Mouse (Mus musculus) MEL (cell line): ENCODE measurements around the gene Pla2g3. TPM values are rescaled to one million over a fixed set of nuclear protein-coding genes. Genes with fewer than 3 reads are reported as not detected.

Source experiments
- DNase-seq: peaks from one replicate; pipeline ENCODE4 v3.0.0; 2011; ENCODE audit warnings: low read depth, low spot score
- H3K27ac ChIP-seq: 2 replicates; pipeline ENCODE4 v1.5.1; 2012; ENCODE audit warnings: low read depth, mild to moderate bottlenecking, control low read depth, low read length, moderate library complexity; ENCODE audit not compliant: control insufficient read depth
- H3K27me3 ChIP-seq, 2 experiments: fragments of 150-350 bp in 1 of 2; sonication (generic) in 1 of 2; 2 replicates each; pipeline ENCODE4 v1.6.1; 2012; ENCODE audit warnings: low read length in 2 of 2, mild to moderate bottlenecking in 2 of 2, improper control_type of control experiment in 1 of 2, moderate library complexity in 1 of 2; ENCODE audit not compliant: insufficient read depth in 2 of 2, control insufficient read depth in 1 of 2
- H3K36me3 ChIP-seq, 2 experiments: 2 replicates each; pipeline ENCODE4 v1.6.1; 2012 to 2014; ENCODE audit warnings: low read length in 2 of 2, improper control_type of control experiment in 1 of 2, inconsistent platforms in 1 of 2, mild to moderate bottlenecking in 1 of 2; ENCODE audit not compliant: insufficient read depth in 2 of 2, control insufficient read depth in 1 of 2
- H3K4me1 ChIP-seq, 2 experiments: fragments of 150-350 bp in 1 of 2; sonication (generic) in 1 of 2; 2 replicates each; pipeline ENCODE4 v1.6.1; 2012; ENCODE audit warnings: low read length in 2 of 2, improper control_type of control experiment in 1 of 2, mild to moderate bottlenecking in 1 of 2; ENCODE audit not compliant: insufficient read depth in 2 of 2, control insufficient read depth in 1 of 2
- H3K4me3 ChIP-seq, 2 experiments: fragments of 150-350 bp in 1 of 2; sonication (generic) in 1 of 2; 2 replicates each; pipeline ENCODE4 v1.5.1; 2012; ENCODE audit warnings: low read depth in 2 of 2, low read length in 2 of 2, mild to moderate bottlenecking in 2 of 2, moderate library complexity in 2 of 2, control low read depth in 1 of 2, improper control_type of control experiment in 1 of 2; ENCODE audit not compliant: control insufficient read depth in 1 of 2, insufficient read depth in 1 of 2
- H3K79me2 ChIP-seq: 2 replicates; pipeline ENCODE4 v1.6.1; 2012; ENCODE audit warnings: mild to moderate bottlenecking, low read length, moderate library complexity; ENCODE audit not compliant: control insufficient read depth, poor library complexity, insufficient read depth
- H3K9ac ChIP-seq: 2 replicates; pipeline ENCODE4 v1.6.1; 2012; ENCODE audit warnings: low read depth, mild to moderate bottlenecking, control low read depth, low read length, moderate library complexity; ENCODE audit not compliant: control insufficient read depth, poor library complexity, severe bottlenecking
- H3K9me3 ChIP-seq: fragments of 150-350 bp; sonication (generic); replicated peaks from 2 replicates; pipeline ENCODE4 v1.6.1; 2012; ENCODE audit warnings: mild to moderate bottlenecking, low read length, improper control_type of control experiment, moderate library complexity; ENCODE audit not compliant: insufficient read depth
- BHLHE40 ChIP-seq: IDR thresholded peaks from 2 replicates; pipeline ENCODE4 v1.6.1; 2012; ENCODE audit warnings: low read depth, mild to moderate bottlenecking, inconsistent platforms, low read length, improper control_type of control experiment, borderline replicate concordance
- CHD2 ChIP-seq: IDR thresholded peaks from 2 replicates; pipeline ENCODE4 v1.6.1; 2011; ENCODE audit warnings: low read length, improper control_type of control experiment
- ELF1 ChIP-seq: IDR thresholded peaks from 2 replicates; pipeline ENCODE4 v1.6.1; 2014; ENCODE audit warnings: low read depth, mild to moderate bottlenecking, inconsistent platforms, low read length, improper control_type of control experiment, moderate library complexity
- ETS1 ChIP-seq: IDR thresholded peaks from 2 replicates; pipeline ENCODE4 v1.6.1; 2012; ENCODE audit warnings: low read depth, mild to moderate bottlenecking, inconsistent platforms, low read length, improper control_type of control experiment, moderate library complexity
- GATA1 ChIP-seq: IDR thresholded peaks from 2 replicates; pipeline ENCODE4 v1.6.1; 2011; ENCODE audit warnings: low read depth, low read length, improper control_type of control experiment
- JUND ChIP-seq: IDR thresholded peaks from 2 replicates; pipeline ENCODE4 v1.6.1; 2011; ENCODE audit warnings: low read depth, mild to moderate bottlenecking, improper control_type of control experiment, low read length
- MAX ChIP-seq: IDR thresholded peaks from 2 replicates; pipeline ENCODE4 v1.6.1; 2011; ENCODE audit warnings: low read length, improper control_type of control experiment
- MAZ ChIP-seq: IDR thresholded peaks from 2 replicates; pipeline ENCODE4 v1.6.1; 2012; ENCODE audit warnings: low read depth, mild to moderate bottlenecking, inconsistent platforms, low read length, improper control_type of control experiment
- MYB ChIP-seq: IDR thresholded peaks from 2 replicates; pipeline ENCODE4 v1.6.1; 2011; ENCODE audit warnings: mild to moderate bottlenecking, low read depth, low read length, improper control_type of control experiment
- MYC ChIP-seq: IDR thresholded peaks from 2 replicates; pipeline ENCODE4 v1.6.1; 2011; ENCODE audit warnings: low read depth, mild to moderate bottlenecking, low read length, improper control_type of control experiment, moderate library complexity
- NELFE ChIP-seq: IDR thresholded peaks from 2 replicates; pipeline ENCODE4 v1.6.1; 2011; ENCODE audit warnings: low read depth, low read length, improper control_type of control experiment
- POLR2A ChIP-seq, 2 experiments: IDR thresholded peaks; 2 replicates each; pipeline ENCODE4 v1.6.1; 2011 to 2012; ENCODE audit warnings: low read length in 2 of 2, mild to moderate bottlenecking in 2 of 2, control low read depth in 1 of 2, improper control_type of control experiment in 1 of 2, low read depth in 1 of 2, moderate library complexity in 1 of 2; ENCODE audit not compliant: control insufficient read depth in 1 of 2, insufficient read depth in 1 of 2, poor library complexity in 1 of 2
- POLR2AphosphoS5 ChIP-seq: IDR thresholded peaks from 2 replicates; pipeline ENCODE4 v1.6.1; 2012; ENCODE audit warnings: low read depth, borderline replicate concordance, mild to moderate bottlenecking, inconsistent platforms, low read length, moderate library complexity, mixed read lengths
- TAL1 ChIP-seq: IDR thresholded peaks from 2 replicates; pipeline ENCODE4 v1.6.1; 2012; ENCODE audit warnings: mild to moderate bottlenecking, inconsistent platforms, low read length, moderate library complexity, mixed read lengths
- TBP ChIP-seq: IDR thresholded peaks from 2 replicates; pipeline ENCODE4 v1.8.0; 2011; ENCODE audit warnings: low read depth, low read length, improper control_type of control experiment
- UBTF ChIP-seq: IDR thresholded peaks from 2 replicates; pipeline ENCODE4 v1.6.1; 2012; ENCODE audit warnings: low read depth, mild to moderate bottlenecking, inconsistent platforms, low read length, improper control_type of control experiment, moderate library complexity, borderline replicate concordance; ENCODE audit not compliant: insufficient read depth
- USF1 ChIP-seq: IDR thresholded peaks from 2 replicates; pipeline ENCODE4 v1.6.1; 2014; ENCODE audit warnings: low read depth, mild to moderate bottlenecking, inconsistent platforms, low read length, improper control_type of control experiment, moderate library complexity
- ZC3H11A ChIP-seq: IDR thresholded peaks from 2 replicates; pipeline ENCODE4 v1.6.1; 2012; ENCODE audit warnings: low read depth, mild to moderate bottlenecking, inconsistent platforms, low read length, improper control_type of control experiment
- ZNF384 ChIP-seq: IDR thresholded peaks from 2 replicates; pipeline ENCODE4 v1.6.1; 2012; ENCODE audit warnings: low read depth, mild to moderate bottlenecking, inconsistent platforms, low read length, improper control_type of control experiment
- polyA plus RNA-seq, 2 experiments: library from polyadenylated mRNA; stranded (reverse) in 1 of 2; unstranded in 1 of 2; fragments of >175 nt in 1 of 2; fragments of >200 nt in 1 of 2; gene quantifications; 2 replicates each; pipeline versions ENCODE4 v1.2.1 to v1.2.4; 2012; ENCODE audit warnings: low replicate concordance in 2 of 2, low read depth in 1 of 2; ENCODE audit not compliant: insufficient read length in 2 of 2, insufficient read depth in 1 of 2, missing spikeins in 1 of 2
- total RNA-seq: library from RNA; depleted of rRNA; stranded (reverse); fragments of 300-350 nt; gene quantifications from 2 replicates; pipeline ENCODE4 v1.2.3, GENCODE M21; 2012

Gene Pla2g3
- total and polyA plus RNA-seq, 3 experiments: 0.15 to 0.39 TPM; not detected in 1

DNA sequence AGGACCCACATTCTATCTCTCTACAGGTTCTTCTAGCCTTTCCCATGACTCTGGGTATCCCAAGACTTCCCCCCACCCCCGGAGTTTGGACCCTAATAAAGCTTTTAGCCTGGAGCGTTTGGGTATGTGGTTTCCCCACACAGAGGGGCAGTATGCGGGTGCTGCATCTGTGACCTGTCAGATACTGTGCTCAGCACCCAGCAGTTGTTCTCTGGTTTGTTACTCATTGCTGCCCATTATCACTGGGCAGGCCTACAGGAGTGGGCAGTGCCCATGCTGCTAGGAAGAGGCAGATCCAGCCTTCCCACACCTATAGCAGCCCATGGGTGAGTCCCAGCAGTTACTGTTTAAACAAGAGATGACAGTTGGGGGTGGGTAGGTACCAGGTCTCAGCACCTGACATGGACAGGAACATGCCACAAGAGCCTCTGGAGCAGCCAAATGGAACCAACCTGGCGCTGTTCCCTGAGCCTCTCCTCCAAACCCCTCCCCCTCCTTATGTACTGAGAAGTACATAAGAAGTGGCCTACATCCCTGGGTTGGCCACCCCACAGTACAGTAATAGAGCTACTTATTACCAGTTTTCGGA lies 48.8 kb downstream of the Pla2g3 start:
- Histone ChIP-seq H3K4me1 (peaks cover 4 to 30% of the 10 kb centered on the region in 2 experiments), H3K9me3 (no peaks in the 10 kb centered on the region), H3K36me3 (peaks cover 0 to 10% of the 10 kb centered on the region in 2 experiments; a peak in 2 of 4 replicates), H3K9ac (no peak overlapping the region), H3K4me3 (no peak overlapping the region), H3K79me2 (peaks cover 3% of the 10 kb centered on the region; the same call in 1 of the 2 replicates), H3K27me3 (no peaks in the 10 kb centered on the region), H3K27ac (no peak overlapping the region)
- TF ChIP-seq USF1 (no peak), CHD2 (no peak), MAZ (no peak), NELFE (no peak), ZNF384 (no peak), JUND (no peak)
- DNase-seq: peak; percentile 18

DNA sequence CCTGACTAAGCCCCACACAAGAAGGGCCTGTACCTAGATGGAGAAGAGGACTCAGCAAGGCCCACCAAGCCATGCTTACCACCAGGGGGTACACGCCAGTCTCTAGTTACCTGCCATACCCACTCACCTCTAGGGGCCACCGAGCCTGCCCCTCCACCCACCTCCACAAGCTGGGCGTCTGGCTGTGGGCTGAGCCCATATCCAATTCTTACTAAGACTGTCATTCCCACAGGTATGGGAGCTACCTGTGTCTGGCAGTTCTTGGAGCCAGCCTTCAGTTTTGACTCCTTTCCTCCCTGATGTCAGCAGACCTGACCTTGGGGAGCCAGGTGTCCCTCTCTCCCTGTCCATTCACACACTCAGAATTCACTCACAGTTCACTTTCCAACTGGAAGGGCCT lies 49.6 kb downstream of the Pla2g3 start:
- TF ChIP-seq POLR2A (IDR thresholded peaks at IDR 0.05; ENCODE audit: control insufficient read depth in 1 of 2, insufficient read depth in 1 of 2, low read depth in 1 of 2, low read length in 2 of 2, poor library complexity in 1 of 2) (0 out of 4 replicates have a peak, but pooled peaks of 1 of the 2 experiments have one; percentile 15), ZC3H11A (no peak)
- peaks cover 3% of the 10 kb centered on the region; the same call in 1 of the 2 replicates for H3K79me2 ChIP-seq
- H3K4me1 ChIP-seq: peaks cover 4 to 30% of the 10 kb centered on the region in 2 experiments
- H3K27me3 ChIP-seq: no peaks in the 10 kb centered on the region
- peaks cover 0 to 10% of the 10 kb centered on the region in 2 experiments; a peak in 2 of 4 replicates for H3K36me3 ChIP-seq
- H3K27ac ChIP-seq: no peak overlapping the region
- H3K9me3 ChIP-seq: no peaks in the 10 kb centered on the region
- H3K9ac ChIP-seq: no peak overlapping the region
- no peak overlapping the region for H3K4me3 ChIP-seq
- DNase-seq: peak; percentile 24

DNA sequence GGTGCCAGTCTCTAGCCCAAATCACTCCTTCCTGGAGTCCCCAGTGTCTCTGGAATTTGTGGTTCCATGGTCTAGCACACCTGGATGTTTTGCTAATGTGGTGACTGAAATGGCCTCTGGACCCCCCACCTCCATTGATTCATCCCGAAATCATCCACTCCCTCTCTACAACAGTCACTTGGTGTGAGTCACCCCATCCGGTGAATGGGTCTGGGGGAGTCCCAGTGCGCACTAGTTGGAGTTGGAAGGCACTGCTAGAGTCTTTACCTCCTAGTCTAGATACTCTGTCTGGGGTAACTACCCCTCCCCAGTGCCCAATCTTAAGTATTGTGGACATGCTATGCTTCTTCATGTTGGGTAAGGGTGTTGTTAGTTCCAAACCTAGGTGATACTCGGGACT lies 50.3 kb downstream of the Pla2g3 start:
- DNase-seq: no peak
- Histone ChIP-seq H3K4me3 (peak overlapping the region; percentile 84 to 88), H3K36me3 (peaks cover 0 to 10% of the 10 kb centered on the region in 2 experiments; a peak in 2 of 4 replicates)

More for the DNA sequence above, 50.3 kb downstream of the Pla2g3 start:
- H3K9me3 ChIP-seq: no peaks in the 10 kb centered on the region
- peaks cover 4 to 30% of the 10 kb centered on the region in 2 experiments for H3K4me1 ChIP-seq
- H3K79me2 ChIP-seq: peaks cover 3% of the 10 kb centered on the region; the same call in 1 of the 2 replicates
- no peaks in the 10 kb centered on the region for H3K27me3 ChIP-seq
- H3K27ac ChIP-seq: no peak overlapping the region
- peak overlapping the region; percentile 86 for H3K9ac ChIP-seq
- no peak for TF ChIP-seq MYB
- TF ChIP-seq ETS1: no peak
- TF ChIP-seq GATA1: no peak
- TF ChIP-seq UBTF: no peak
- TF ChIP-seq JUND: no peak
- no peak for TF ChIP-seq BHLHE40
- TF ChIP-seq NELFE: no peak
- TF ChIP-seq TBP: no peak
- TF ChIP-seq CHD2: no peak
- no peak for TF ChIP-seq MAZ
- TF ChIP-seq ELF1: no peak
- no peak for TF ChIP-seq POLR2AphosphoS5
- TF ChIP-seq MAX: no peak
- TF ChIP-seq TAL1: no peak
- no peak for TF ChIP-seq MYC
- no peak for TF ChIP-seq USF1
- no peak for TF ChIP-seq POLR2A (IDR thresholded peaks at IDR 0.05; ENCODE audit: control insufficient read depth in 1 of 2, insufficient read depth in 1 of 2, low read depth in 1 of 2, low read length in 2 of 2, poor library complexity in 1 of 2)
